Mouse (Mus musculus) liver, embryonic 13.5 days (tissue): ENCODE measurements around the gene Unc13b. TPM values are rescaled to one million over a fixed set of nuclear protein-coding genes. Genes with fewer than 3 reads are reported as not detected.
A peak's percentile ranks its signal among the peaks of the same experiment; 100 is the strongest.

Experiments
- ATAC-seq: fragments of 200-750 bp; cut with Nextera tagmentation; 2 replicates; pipeline ENCODE4 v1.8.0; 2017; ENCODE audit warnings: low read depth, mild to moderate bottlenecking, moderate number of reproducible peaks, moderate library complexity
- DNase-seq: peaks from one replicate; pipeline ENCODE4 v3.0.0; 2022
- H3K27ac ChIP-seq: fragments of 300-500 bp; sonication (generic); 2 replicates; pipeline ENCODE4 v1.5.1; 2015; ENCODE audit warnings: moderate library complexity, mild to moderate bottlenecking, inconsistent platforms
- H3K27me3 ChIP-seq: fragments of 300-500 bp; sonication (generic); 2 replicates; pipeline ENCODE4 v1.6.1; 2015; ENCODE audit warnings: mild to moderate bottlenecking, inconsistent platforms
- H3K36me3 ChIP-seq: fragments of 300-500 bp; sonication (generic); 2 replicates; pipeline ENCODE4 v1.6.1; 2015; ENCODE audit warnings: mild to moderate bottlenecking, inconsistent platforms
- H3K4me1 ChIP-seq: fragments of 300-500 bp; sonication (generic); replicated peaks from 2 replicates; pipeline ENCODE4 v1.6.1; 2015; ENCODE audit warnings: inconsistent platforms
- H3K4me2 ChIP-seq: fragments of 300-500 bp; sonication (generic); 2 replicates; pipeline ENCODE4 v1.6.1; 2015; ENCODE audit warnings: inconsistent platforms, mild to moderate bottlenecking, moderate library complexity
- H3K4me3 ChIP-seq: fragments of 300-500 bp; sonication (generic); replicated peaks from 2 replicates; pipeline ENCODE4 v1.5.1; 2015; ENCODE audit warnings: mild to moderate bottlenecking, inconsistent platforms
- H3K9ac ChIP-seq: fragments of 300-500 bp; sonication (generic); 2 replicates; pipeline ENCODE4 v1.6.1; 2015; ENCODE audit warnings: mild to moderate bottlenecking, inconsistent platforms
- H3K9me3 ChIP-seq: fragments of 300-500 bp; sonication (generic); replicated peaks from 2 replicates; pipeline ENCODE4 v1.6.1; 2016; ENCODE audit warnings: inconsistent platforms
- WGBS: fragments of 180-500 bp; shearing (Covaris S2); methylation state at CpG from one replicate; pipeline ENCODE4 v1.1.7; 2015; ENCODE audit not compliant: insufficient replicate concordance; 5-methylcytosine and 5-hydroxymethylcytosine counted together
- polyA plus RNA-seq: library from polyadenylated mRNA; unstranded; fragments of >200 nt; fragmentation: Nextera tagmentation; extraction: Ambion mirVana; gene quantifications from 2 replicates; pipeline ENCODE4 v1.2.1, GENCODE M21; 2015

Gene Unc13b
- polyA plus RNA-seq, result 0.30 and 0.37 TPM in 2 replicates

DNA sequence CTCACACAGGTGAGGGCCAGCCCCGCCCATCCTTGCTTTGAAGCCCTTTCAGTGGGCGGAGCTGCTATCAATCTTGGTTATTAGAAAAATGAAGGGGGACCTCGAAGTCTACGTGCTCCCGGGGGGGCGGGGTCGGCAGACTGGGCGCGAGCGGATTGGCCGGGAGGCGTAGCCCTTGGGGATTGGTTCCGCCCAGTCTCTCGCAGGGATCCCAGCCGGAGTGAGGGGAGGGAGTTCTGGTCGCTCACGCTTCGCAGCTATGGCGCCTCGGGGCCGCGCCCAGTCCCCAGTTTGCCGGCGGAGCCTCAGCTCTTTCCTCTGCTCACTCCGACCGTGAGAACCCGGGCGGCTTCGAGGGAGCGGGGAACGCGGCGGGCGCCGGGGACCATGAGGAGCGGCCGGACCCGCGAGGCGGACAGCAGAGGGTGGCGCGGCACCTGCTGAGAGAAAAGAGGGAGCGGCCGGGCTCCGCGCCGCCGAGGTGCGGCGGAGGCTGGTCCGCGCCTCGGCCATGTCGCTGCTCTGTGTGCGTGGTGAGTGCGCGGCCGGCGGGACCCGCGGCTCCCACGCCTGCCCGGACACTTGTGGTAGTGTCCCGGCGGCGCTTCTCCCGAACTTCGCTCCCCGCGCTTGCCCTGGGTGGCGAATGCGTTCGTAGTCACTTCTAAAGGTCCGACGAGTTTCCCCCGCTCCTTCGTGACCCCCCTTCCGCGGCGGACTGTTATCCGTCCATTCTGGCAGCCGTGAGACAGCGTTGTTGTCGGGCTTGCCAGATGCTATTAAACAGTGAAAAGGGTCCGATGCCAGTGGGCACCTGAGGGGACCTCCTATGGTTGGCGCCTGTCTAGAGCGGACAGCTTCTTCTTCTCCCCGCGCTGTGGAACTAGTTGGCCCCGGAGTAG lies at the start of gene Unc13b:
TSS of gene Unc13b (plus strand) at position 201 of the 902 bp plus-strand sequence.
- Histone ChIP-seq H3K9me3 (no peaks in the 10 kb centered on the region), H3K4me1 (peaks cover 17% of the 10 kb centered on the region), H3K36me3 (no peaks in the 10 kb centered on the region), H3K27me3 (peaks cover 55% of the 10 kb centered on the region), H3K4me2 (peak within 1 kb of the TSS; percentile 96), H3K27ac (no peak within 1 kb of the TSS), H3K9ac (peak within 1 kb of the TSS; percentile 66), H3K4me3 (peak within 1 kb of the TSS; percentile 66)
- peak; percentile 87 for DNase-seq
- ATAC-seq, result peak; percentile 96
- WGBS, result 2% methylated on average over 90 of the region's 90 CpGs

DNA sequence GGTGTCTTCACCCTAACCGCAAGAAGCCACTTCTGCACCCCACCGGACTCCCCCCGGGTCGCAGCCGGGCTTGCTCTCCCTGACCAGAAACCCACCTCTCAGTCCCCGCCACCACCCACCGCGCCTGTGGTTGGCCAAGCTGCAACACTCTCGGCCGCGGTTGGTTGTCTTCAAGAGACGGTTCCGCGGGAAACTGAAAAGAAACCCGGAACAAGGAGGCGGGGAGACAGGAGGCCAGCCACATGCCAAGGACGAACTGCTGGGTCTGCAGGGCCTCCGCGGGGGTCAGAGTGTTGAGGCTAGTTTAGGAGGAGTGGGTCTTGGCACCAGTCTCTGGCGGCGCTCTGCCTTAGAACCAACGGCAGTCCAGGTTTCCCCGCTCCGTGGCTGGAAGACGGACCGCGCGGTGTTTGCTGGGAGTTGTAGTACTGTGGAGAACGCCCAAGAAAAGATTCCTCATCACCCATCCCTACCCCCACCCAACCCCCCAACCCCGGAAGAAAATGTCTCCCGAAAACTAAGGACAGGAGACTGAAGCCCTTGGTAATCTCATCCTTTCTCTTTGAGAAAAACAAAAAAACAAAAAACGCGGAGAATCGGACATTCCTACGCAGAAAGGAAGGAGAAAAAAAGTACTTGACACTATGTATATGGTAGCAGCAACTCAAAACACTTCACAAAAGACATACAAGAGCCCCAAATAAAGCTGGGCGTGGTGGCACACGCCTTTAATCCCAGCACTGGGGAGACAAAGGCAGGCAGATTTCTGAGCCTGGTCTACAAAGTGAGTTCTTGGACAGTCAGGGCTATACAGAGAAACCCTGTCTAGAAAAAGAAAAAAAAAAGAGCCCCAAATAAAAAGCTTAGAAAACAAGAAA lies 48.4 kb upstream of the Unc13b start, which contains the start of gene Fancg:
TSS of gene Fancg (minus strand) at position 346 of the 878 bp plus-strand sequence.
- Histone ChIP-seq H3K9ac (peak within 1 kb of the TSS; percentile 86), H3K4me2 (peak within 1 kb of the TSS; percentile 86), H3K4me1 (peaks cover 27% of the 10 kb centered on the region), H3K27me3 (no peaks in the 10 kb centered on the region), H3K36me3 (peaks cover 6% of the 10 kb centered on the region), H3K4me3 (peak within 1 kb of the TSS; percentile 76), H3K27ac (peak within 1 kb of the TSS; percentile 74), H3K9me3 (no peaks in the 10 kb centered on the region)
- ATAC-seq (peak; percentile 85), DNase-seq (peak; percentile 73)
- WGBS, result 1% methylated on average over 37 of the region's 37 CpGs

- no peak overlapping the region for H3K4me3 ChIP-seq
- ATAC-seq, result no peak
- no peak for DNase-seq
- no peaks in the 10 kb centered on the region for H3K9me3 ChIP-seq
- peaks cover 27% of the 10 kb centered on the region for H3K4me1 ChIP-seq
- no peak overlapping the region for H3K9ac ChIP-seq
- WGBS, result 90% methylated on average over 1 of the region's 1 CpGs
- peaks cover 5% of the 10 kb centered on the region; the same call in 1 of the 2 replicates for H3K36me3 ChIP-seq
- H3K4me2 ChIP-seq, result no peak overlapping the region
- H3K27me3 ChIP-seq, result no peaks in the 10 kb centered on the region
- H3K27ac ChIP-seq, result no peak overlapping the region
These were observed 46.7 kb upstream of the Unc13b start for GRCm38 (mm10) chr4:43012091-43012490.

DNA sequence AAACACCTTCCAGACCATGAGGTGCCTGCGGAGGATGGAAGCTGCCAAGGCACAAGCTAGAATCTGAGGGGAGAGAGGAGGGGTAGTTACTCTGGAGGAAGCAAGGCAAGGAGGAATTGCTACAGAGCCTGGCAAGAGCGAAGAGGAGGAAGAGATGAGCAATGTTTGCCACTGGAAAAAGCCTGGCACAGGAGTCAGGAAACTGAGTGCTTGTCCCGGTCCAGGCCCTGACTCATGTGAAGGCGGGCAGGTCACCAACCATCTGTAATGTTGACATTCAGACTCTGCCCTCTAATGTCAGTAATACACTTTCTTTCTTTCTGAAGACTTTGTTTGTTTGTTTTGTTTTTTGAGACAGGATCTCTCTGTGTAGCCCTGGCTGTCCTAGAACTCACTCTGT lies 40.6 kb upstream of the Unc13b start:
- Histone ChIP-seq H3K36me3 (peaks cover 64% of the 10 kb centered on the region), H3K9ac (no peak overlapping the region), H3K27me3 (no peaks in the 10 kb centered on the region), H3K27ac (no peak overlapping the region), H3K9me3 (no peaks in the 10 kb centered on the region), H3K4me2 (no peak overlapping the region), H3K4me3 (no peak overlapping the region), H3K4me1 (peaks cover 18% of the 10 kb centered on the region)
- DNase-seq, result no peak
- no peak for ATAC-seq
- WGBS, result 84% methylated on average over 4 of the region's 4 CpGs

DNA sequence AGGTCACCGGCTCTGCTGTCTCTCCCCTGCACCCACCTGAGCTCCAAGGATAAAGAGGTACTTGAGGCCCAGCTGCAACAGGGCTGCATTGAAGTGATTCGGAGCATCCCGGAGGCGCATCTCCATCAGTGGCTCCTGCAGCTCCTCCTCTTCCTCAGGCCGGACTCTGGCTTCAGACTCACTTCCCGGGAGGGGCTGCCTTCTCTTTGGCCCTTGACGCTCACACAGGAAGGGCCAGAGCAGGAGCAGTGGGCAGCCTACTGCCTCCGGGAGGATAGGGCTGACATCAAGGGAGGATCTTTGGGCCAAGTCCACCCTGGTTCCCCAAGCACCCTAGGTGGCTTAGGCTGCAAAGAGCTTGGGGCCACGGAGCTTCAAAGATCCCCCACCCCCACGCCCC lies 39.6 kb upstream of the Unc13b start:
- H3K9ac ChIP-seq, result no peak overlapping the region
- peaks cover 74% of the 10 kb centered on the region for H3K36me3 ChIP-seq
- ATAC-seq (no peak), DNase-seq (no peak)
- H3K4me1 ChIP-seq, result peaks cover 26% of the 10 kb centered on the region
- no peak overlapping the region for H3K4me2 ChIP-seq
- no peaks in the 10 kb centered on the region for H3K9me3 ChIP-seq
- no peak overlapping the region for H3K4me3 ChIP-seq
- 84% methylated on average over 10 of the region's 10 CpGs for WGBS
- no peak overlapping the region for H3K27ac ChIP-seq
- H3K27me3 ChIP-seq, result no peaks in the 10 kb centered on the region

- peaks cover 75% of the 10 kb centered on the region for H3K36me3 ChIP-seq
- 61% methylated on average over 23 of the region's 23 CpGs for WGBS
- DNase-seq, result no peak
These were observed 38.9 kb upstream of the Unc13b start for GRCm38 (mm10) chr4:43019641-43020465.

DNA sequence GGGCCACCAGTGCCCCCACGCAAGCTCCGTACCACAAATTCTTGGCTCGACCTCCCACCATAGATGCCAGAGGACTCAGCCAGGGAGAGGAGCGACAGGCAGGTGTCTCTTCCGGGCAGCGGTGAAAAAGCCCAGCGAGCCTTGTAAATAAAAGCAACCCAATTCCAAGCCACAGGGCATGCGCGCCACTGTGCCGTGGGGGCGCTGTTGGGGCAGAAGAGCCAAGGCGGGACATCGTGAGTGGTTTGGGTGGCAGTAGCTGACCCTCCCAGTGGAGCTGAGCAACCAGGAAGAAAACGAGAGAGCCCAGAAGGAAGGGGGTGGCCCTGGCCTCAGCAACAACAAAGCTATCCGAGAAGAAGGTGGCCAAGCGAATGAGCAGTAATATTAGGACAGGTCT lies 37.9 kb upstream of the Unc13b start:
- no peak for ATAC-seq
- H3K4me2 ChIP-seq, result no peak overlapping the region
- H3K27ac ChIP-seq, result no peak overlapping the region
- WGBS, result 89% methylated on average over 16 of the region's 16 CpGs
- H3K9me3 ChIP-seq, result no peaks in the 10 kb centered on the region
- peaks cover 75% of the 10 kb centered on the region for H3K36me3 ChIP-seq
- DNase-seq, result no peak
- H3K9ac ChIP-seq, result no peak overlapping the region
- H3K27me3 ChIP-seq, result no peaks in the 10 kb centered on the region
- no peak overlapping the region for H3K4me3 ChIP-seq
- peaks cover 37% of the 10 kb centered on the region for H3K4me1 ChIP-seq

More at GRCm38 (mm10) chr4:43019641-43020465, 38.9 kb upstream of the Unc13b start:
- Histone ChIP-seq H3K4me3 (no peak overlapping the region), H3K9ac (no peak overlapping the region), H3K9me3 (no peaks in the 10 kb centered on the region), H3K27ac (peak overlapping the region; percentile 24; the same call in 1 of the 2 replicates), H3K4me2 (no peak overlapping the region), H3K27me3 (no peaks in the 10 kb centered on the region), H3K4me1 (peaks cover 33% of the 10 kb centered on the region)
- peak; percentile 61 for ATAC-seq

DNA sequence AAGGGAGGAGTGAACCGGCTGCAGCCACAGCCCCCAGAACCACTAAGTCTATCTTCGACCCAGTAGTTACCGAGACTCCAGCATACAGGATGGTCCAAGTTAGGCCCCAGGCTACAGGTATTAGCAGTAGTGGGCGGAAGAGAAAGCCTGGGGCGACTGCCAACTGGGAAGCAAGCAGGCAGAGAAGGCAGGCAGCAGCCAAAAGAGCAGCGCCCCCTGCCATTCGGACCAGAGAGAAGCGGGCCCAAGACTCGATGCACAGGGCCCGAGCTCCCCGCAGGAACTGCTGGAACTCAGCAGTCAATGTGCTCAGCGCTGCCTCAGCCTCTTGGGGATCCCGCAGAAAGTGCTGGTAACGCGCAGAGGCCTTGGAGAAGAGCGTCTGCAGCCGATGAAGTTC lies 37.4 kb upstream of the Unc13b start:
- DNase-seq, result no peak
- H3K9ac ChIP-seq, result no peak overlapping the region
- WGBS, result 82% methylated on average over 17 of the region's 17 CpGs
- peaks cover 41% of the 10 kb centered on the region for H3K4me1 ChIP-seq
- H3K9me3 ChIP-seq, result no peaks in the 10 kb centered on the region
- H3K36me3 ChIP-seq, result peaks cover 77% of the 10 kb centered on the region
- H3K27ac ChIP-seq, result no peak overlapping the region
- no peak overlapping the region for H3K4me2 ChIP-seq
- no peak overlapping the region for H3K4me3 ChIP-seq
- no peak for ATAC-seq
- no peaks in the 10 kb centered on the region for H3K27me3 ChIP-seq

DNA sequence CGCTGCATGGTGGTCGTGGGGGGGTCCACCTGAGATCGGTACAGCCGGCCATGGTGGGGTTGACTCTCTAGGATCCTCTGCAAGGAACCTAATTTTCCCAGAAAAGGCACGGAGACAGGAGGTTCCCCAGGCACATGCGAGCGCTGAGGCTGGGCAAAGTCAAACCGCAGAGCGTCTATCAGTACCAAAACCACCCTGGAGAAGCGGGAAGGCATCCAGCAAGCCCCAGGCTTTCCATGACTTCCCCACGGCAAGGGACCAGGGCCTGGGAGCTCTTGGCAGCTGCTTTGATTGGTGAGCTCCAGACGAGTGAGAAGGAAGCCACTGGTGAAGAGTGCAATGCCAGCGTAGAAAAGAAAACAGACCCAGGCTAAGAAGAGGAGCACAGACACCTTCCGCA lies 34.1 kb upstream of the Unc13b start:
- no peaks in the 10 kb centered on the region for H3K27me3 ChIP-seq
- 75% methylated on average over 14 of the region's 14 CpGs for WGBS
- peaks cover 81% of the 10 kb centered on the region for H3K36me3 ChIP-seq
- ATAC-seq (no peak), DNase-seq (no peak)
- H3K9ac ChIP-seq, result peak overlapping the region; percentile 79
- H3K4me1 ChIP-seq, result peaks cover 45% of the 10 kb centered on the region
- peak overlapping the region; percentile 89 for H3K4me2 ChIP-seq
- peak overlapping the region; percentile 90 for H3K27ac ChIP-seq
- H3K9me3 ChIP-seq, result no peaks in the 10 kb centered on the region
- peak overlapping the region; percentile 68 for H3K4me3 ChIP-seq

- peak within 1 kb of the TSS; percentile 68 for H3K4me3 ChIP-seq
- peaks cover 78% of the 10 kb centered on the region for H3K36me3 ChIP-seq
- peak within 1 kb of the TSS; percentile 79 for H3K9ac ChIP-seq
- 6% methylated on average over 42 of the region's 42 CpGs for WGBS
- H3K9me3 ChIP-seq, result no peaks in the 10 kb centered on the region
- H3K4me1 ChIP-seq, result peaks cover 45% of the 10 kb centered on the region
- H3K4me2 ChIP-seq, result peak within 1 kb of the TSS; percentile 89
- DNase-seq, result peak; percentile 87
- H3K27me3 ChIP-seq, result no peaks in the 10 kb centered on the region
- peak; percentile 92 for ATAC-seq
- H3K27ac ChIP-seq, result peak within 1 kb of the TSS; percentile 90
These were observed 33.4 kb upstream of the Unc13b start, which contains the start of gene Pigo for GRCm38 (mm10) chr4:43025084-43025960. Gene Pigo (minus strand): TSS chr4:43025819.
